Mouse (Mus musculus) lung, adult 2 months (tissue): ENCODE data around the gene Pa2g4. TPM values are rescaled to one million over a fixed set of nuclear protein-coding genes. Genes with fewer than 3 reads are reported as not detected.

ENCODE experiments used
- DNase-seq: peaks from one replicate; pipeline ENCODE4 v3.0.0; 2022
- H3K4me1 ChIP-seq: fragments of 200-500 bp; 2 replicates; pipeline ENCODE4 v1.6.1; 2011; ENCODE audit warnings: low read length; ENCODE audit not compliant: control insufficient read depth, insufficient read depth
- H3K4me3 ChIP-seq: fragments of 200-500 bp; replicated peaks from 2 replicates; pipeline ENCODE3; 2011; ENCODE audit warnings: low read depth, mild to moderate bottlenecking, control low read depth, low read length; ENCODE audit errors: extremely low read depth
- CTCF ChIP-seq: fragments of 200-500 bp; IDR thresholded peaks from 2 replicates; pipeline ENCODE4 v1.5.1; 2011; ENCODE audit warnings: mild to moderate bottlenecking, low read length, control low read depth; ENCODE audit not compliant: insufficient read depth
- POLR2A ChIP-seq: fragments of 200-500 bp; IDR thresholded peaks from 2 replicates; pipeline ENCODE4 v1.6.1; 2011; ENCODE audit warnings: low read depth, mild to moderate bottlenecking, control low read depth, low read length, borderline replicate concordance; ENCODE audit errors: extremely low read depth
- whole genome bisulfite sequencing: fragments of 180-500 bp; shearing (Covaris S2); methylation state at CpG from one replicate; pipeline ENCODE4 v1.1.7; 2018; 5-methylcytosine and 5-hydroxymethylcytosine counted together
- polyA plus RNA-seq: library from polyadenylated mRNA; depleted of rRNA; stranded (reverse); fragments of >200 nt; gene quantifications from 2 replicates; pipeline ENCODE4 v1.2.3, GENCODE M21; 2012; rRNA removed

The Pa2g4 gene
- polyA plus RNA-seq, 1 experiment, result 23.9 TPM

- no peak for DNase-seq
- TF ChIP-seq POLR2A, result no peak
- TF ChIP-seq CTCF, result no peak
- H3K4me3 ChIP-seq, result no peak overlapping the region
- peaks cover 8% of the 10 kb centered on the region for H3K4me1 ChIP-seq
- 80% methylated on average over 9 of the region's 9 CpGs for WGBS
Observed at GRCm38 (mm10) chr10:128509203-128509602, 56.6 kb downstream of the Pa2g4 start.

- no peak for DNase-seq
- no peak for TF ChIP-seq POLR2A
- no peak for TF ChIP-seq CTCF
- WGBS, result 61% methylated on average over 9 of the region's 9 CpGs
- H3K4me1 ChIP-seq, result peaks cover 14% of the 10 kb centered on the region
- H3K4me3 ChIP-seq, result no peak overlapping the region
Observed at GRCm38 (mm10) chr10:128508260-128508659, 57.5 kb downstream of the Pa2g4 start.

Other genes with a start within 250 kb of the Pa2g4 start
- gene Cnpy2, start 243.5 kb downstream of the Pa2g4 start, polyA plus RNA-seq, result 32.0 and 55.9 TPM in 2 replicates
- gene Cs, start 228.3 kb downstream of the Pa2g4 start, polyA plus RNA-seq, result 95.6 and 150 TPM in 2 replicates
- gene Coq10a, start 197.0 kb downstream of the Pa2g4 start, polyA plus RNA-seq, result 28.9 and 48.7 TPM in 2 replicates
- 24.5 and 31.6 TPM in 2 replicates for gene Ankrd52, start 188.9 kb downstream of the Pa2g4 start, polyA plus RNA-seq
- 0.42 TPM in 1 of 2 replicates, not detected in the other for gene Slc39a5, start 164.8 kb downstream of the Pa2g4 start, polyA plus RNA-seq
- 22.1 and 23.4 TPM in 2 replicates for gene Nabp2, start 154.5 kb downstream of the Pa2g4 start, polyA plus RNA-seq
- gene Rnf41, start 154.3 kb downstream of the Pa2g4 start, polyA plus RNA-seq, result 24.4 and 25.5 TPM in 2 replicates
- gene Smarcc2, start 106.7 kb downstream of the Pa2g4 start, polyA plus RNA-seq, result 99.8 TPM in 2 replicates
- 771 and 1,159 TPM in 2 replicates for gene Myl6, start 71.8 kb downstream of the Pa2g4 start, polyA plus RNA-seq
- gene Myl6b, start 67.3 kb downstream of the Pa2g4 start, polyA plus RNA-seq, result 1.9 and 2.0 TPM in 2 replicates
- 94.9 and 97.2 TPM in 2 replicates for gene Esyt1, start 40.1 kb downstream of the Pa2g4 start, polyA plus RNA-seq
- 13.2 and 15.1 TPM in 2 replicates for gene Zc3h10, start 18.2 kb downstream of the Pa2g4 start, polyA plus RNA-seq
- gene Rpl41, start 16.7 kb downstream of the Pa2g4 start, polyA plus RNA-seq, result 1,224 and 1,373 TPM in 2 replicates
- 20.0 and 24.9 TPM in 2 replicates for gene Erbb3, start 23.7 kb upstream of the Pa2g4 start, polyA plus RNA-seq
- gene Rps26, start 60.8 kb upstream of the Pa2g4 start, polyA plus RNA-seq, result 421 and 530 TPM in 2 replicates
- gene Ikzf4, start 80.0 kb upstream of the Pa2g4 start, polyA plus RNA-seq, result 2.7 and 4.4 TPM in 2 replicates
- gene Suox, start 108.1 kb upstream of the Pa2g4 start, polyA plus RNA-seq, result 8.9 and 15.3 TPM in 2 replicates
- 80.0 and 109 TPM in 2 replicates for gene Rab5b, start 130.3 kb upstream of the Pa2g4 start, polyA plus RNA-seq
- 0.36 and 0.51 TPM in 2 replicates for gene Pmel, start 138.2 kb upstream of the Pa2g4 start, polyA plus RNA-seq
- 11.4 and 17.3 TPM in 2 replicates for gene Cdk2, start 139.0 kb upstream of the Pa2g4 start, polyA plus RNA-seq
- gene Dgka, start 178.9 kb upstream of the Pa2g4 start, polyA plus RNA-seq, result 38.4 and 53.7 TPM in 2 replicates
- gene Pym1, start 181.9 kb upstream of the Pa2g4 start, polyA plus RNA-seq, result 15.9 and 22.4 TPM in 2 replicates
- 10.0 and 10.3 TPM in 2 replicates for gene Mmp19, start 224.9 kb upstream of the Pa2g4 start, polyA plus RNA-seq
- 14.8 and 22.7 TPM in 2 replicates for gene Dnajc14, start 238.1 kb upstream of the Pa2g4 start, polyA plus RNA-seq
- 18.3 and 20.6 TPM in 2 replicates for gene Tmem198b, start 238.4 kb upstream of the Pa2g4 start, polyA plus RNA-seq